Mouse (Mus musculus): ENCODE results near the gene Olfr115. TPM values are rescaled to one million over a fixed set of nuclear protein-coding genes. Genes with fewer than 3 reads are reported as not detected.

The Olfr115 gene
- total RNA-seq (2014; fragmentation: Nextera tagmentation) (not detected in 2 replicates), total RNA-seq (2017) (0.44 TPM in 1 of 2 replicates, not detected in the other), polyA plus RNA-seq (2012) (not detected in 2 replicates)

GRCm38 (mm10) chr17:37627009-37627408 is at the start of gene Olfr115, which contains the start of gene Olfr116:
Gene Olfr115 (minus strand): TSS chr17:37627109.
Gene Olfr116 (minus strand): TSS chr17:37627199.
- ATAC-seq (ENCODE audit: extremely low read depth, insufficient number of reproducible peaks, low FRiP score, poor library complexity, severe bottlenecking) (no peak), DNase-seq (ENCODE audit: low spot score) (no peak)
- Histone ChIP-seq H3K27me3 (ENCODE audit: insufficient read depth, low read length) (no peaks in the 10 kb centered on the region), H3K4me3 (ENCODE audit: low read depth, low read length) (no peak within 1 kb of the TSS), H3K4me1 (ENCODE audit: insufficient read depth, low read depth, low read length) (no peaks in the 10 kb centered on the region), H3K36me3 (replicated peaks) (no peaks in the 10 kb centered on the region), H3K9me3 (replicated peaks) (peaks cover 4% of the 10 kb centered on the region)
- no peak for TF ChIP-seq GATA1 (IDR thresholded peaks at IDR 0.05; ENCODE audit: borderline replicate concordance, low read length)
- TF ChIP-seq CTCF (IDR thresholded peaks at IDR 0.05; ENCODE audit: low read depth, low read length), result no peak
- no peak for TF ChIP-seq POLR2AphosphoS5 (IDR thresholded peaks at IDR 0.05; ENCODE audit: insufficient replicate concordance, low read depth, low read length)
- no peak for TF ChIP-seq TAL1 (conservative IDR thresholded peaks at IDR 0.05; ENCODE audit: low read depth, low read length)
- TF ChIP-seq GATA2 (IDR thresholded peaks at IDR 0.05; ENCODE audit: borderline replicate concordance, low read depth, low read length), result no peak

- TF ChIP-seq GATA1 (IDR thresholded peaks at IDR 0.05; ENCODE audit: borderline replicate concordance, low read length), result no peak
- TF ChIP-seq POLR2AphosphoS5 (IDR thresholded peaks at IDR 0.05; ENCODE audit: insufficient replicate concordance, low read depth, low read length), result no peak
- TF ChIP-seq TAL1 (conservative IDR thresholded peaks at IDR 0.05; ENCODE audit: low read depth, low read length), result no peak
- no peak for TF ChIP-seq CTCF (IDR thresholded peaks at IDR 0.05; ENCODE audit: low read depth, low read length)
- no peak for TF ChIP-seq GATA2 (IDR thresholded peaks at IDR 0.05; ENCODE audit: borderline replicate concordance, low read depth, low read length)
- Histone ChIP-seq H3K4me3 (ENCODE audit: low read depth, low read length) (no peak within 1 kb of the TSS), H3K9me3 (replicated peaks) (no peaks in the 10 kb centered on the region), H3K4me1 (ENCODE audit: insufficient read depth, low read depth, low read length) (no peaks in the 10 kb centered on the region), H3K36me3 (replicated peaks) (no peaks in the 10 kb centered on the region), H3K27me3 (ENCODE audit: insufficient read depth, low read length) (no peaks in the 10 kb centered on the region)
- no peak for DNase-seq (ENCODE audit: low spot score)
- no peak for ATAC-seq (ENCODE audit: extremely low read depth, insufficient number of reproducible peaks, low FRiP score, poor library complexity, severe bottlenecking)
Observed at GRCm38 (mm10) chr17:37666688-37667087, 39.8 kb upstream of the Olfr115 start, which contains the start of gene Olfr118. Gene Olfr118 (plus strand): TSS chr17:37666988.

- H3K36me3 ChIP-seq (replicated peaks), result no peaks in the 10 kb centered on the region
- H3K27me3 ChIP-seq (ENCODE audit: insufficient read depth, low read length), result no peaks in the 10 kb centered on the region
- DNase-seq (ENCODE audit: low spot score) (no peak), ATAC-seq (ENCODE audit: extremely low read depth, insufficient number of reproducible peaks, low FRiP score, poor library complexity, severe bottlenecking) (no peak)
- no peaks in the 10 kb centered on the region for H3K9me3 ChIP-seq (replicated peaks)
- H3K4me3 ChIP-seq (ENCODE audit: low read depth, low read length), result no peak within 1 kb of the TSS
- H3K4me1 ChIP-seq (ENCODE audit: insufficient read depth, low read depth, low read length), result no peaks in the 10 kb centered on the region
- TF ChIP-seq POLR2AphosphoS5 (IDR thresholded peaks at IDR 0.05; ENCODE audit: insufficient replicate concordance, low read depth, low read length) (no peak), TAL1 (conservative IDR thresholded peaks at IDR 0.05; ENCODE audit: low read depth, low read length) (no peak), CTCF (IDR thresholded peaks at IDR 0.05; ENCODE audit: low read depth, low read length) (no peak), GATA2 (IDR thresholded peaks at IDR 0.05; ENCODE audit: borderline replicate concordance, low read depth, low read length) (no peak), GATA1 (IDR thresholded peaks at IDR 0.05; ENCODE audit: borderline replicate concordance, low read length) (no peak)
Observed at GRCm38 (mm10) chr17:37663682-37664081, 36.8 kb upstream of the Olfr115 start, which contains the start of gene Olfr117. Gene Olfr117 (minus strand): TSS chr17:37663782.

GRCm38 (mm10) chr17:37592643-37593042 is 34.3 kb downstream of the Olfr115 start, which contains the start of gene Olfr114:
Gene Olfr114 (minus strand): TSS chr17:37592743.
- H3K9me3 ChIP-seq (replicated peaks), result no peaks in the 10 kb centered on the region
- H3K27me3 ChIP-seq (ENCODE audit: insufficient read depth, low read length), result no peaks in the 10 kb centered on the region
- H3K4me3 ChIP-seq (ENCODE audit: low read depth, low read length), result no peak within 1 kb of the TSS
- ATAC-seq (ENCODE audit: extremely low read depth, insufficient number of reproducible peaks, low FRiP score, poor library complexity, severe bottlenecking), result no peak
- no peak for DNase-seq (ENCODE audit: low spot score)
- TF ChIP-seq GATA1 (IDR thresholded peaks at IDR 0.05; ENCODE audit: borderline replicate concordance, low read length) (no peak), POLR2AphosphoS5 (IDR thresholded peaks at IDR 0.05; ENCODE audit: insufficient replicate concordance, low read depth, low read length) (no peak), CTCF (IDR thresholded peaks at IDR 0.05; ENCODE audit: low read depth, low read length) (no peak), GATA2 (IDR thresholded peaks at IDR 0.05; ENCODE audit: borderline replicate concordance, low read depth, low read length) (no peak), TAL1 (conservative IDR thresholded peaks at IDR 0.05; ENCODE audit: low read depth, low read length) (no peak)
- H3K4me1 ChIP-seq (ENCODE audit: insufficient read depth, low read depth, low read length), result no peaks in the 10 kb centered on the region
- no peaks in the 10 kb centered on the region for H3K36me3 ChIP-seq (replicated peaks)

- no peak for DNase-seq (ENCODE audit: low spot score)
- TF ChIP-seq GATA2 (IDR thresholded peaks at IDR 0.05; ENCODE audit: borderline replicate concordance, low read depth, low read length) (no peak), CTCF (IDR thresholded peaks at IDR 0.05; ENCODE audit: low read depth, low read length) (no peak), TAL1 (conservative IDR thresholded peaks at IDR 0.05; ENCODE audit: low read depth, low read length) (no peak), POLR2AphosphoS5 (IDR thresholded peaks at IDR 0.05; ENCODE audit: insufficient replicate concordance, low read depth, low read length) (no peak), GATA1 (IDR thresholded peaks at IDR 0.05; ENCODE audit: borderline replicate concordance, low read length) (no peak)
- H3K4me1 ChIP-seq (ENCODE audit: insufficient read depth, low read depth, low read length), result no peaks in the 10 kb centered on the region
- no peaks in the 10 kb centered on the region for H3K27me3 ChIP-seq (ENCODE audit: insufficient read depth, low read length)
- H3K4me3 ChIP-seq (ENCODE audit: low read depth, low read length), result no peak within 1 kb of the TSS
- no peaks in the 10 kb centered on the region for H3K9me3 ChIP-seq (replicated peaks)
- no peak for ATAC-seq (ENCODE audit: extremely low read depth, insufficient number of reproducible peaks, low FRiP score, poor library complexity, severe bottlenecking)
- H3K36me3 ChIP-seq (replicated peaks), result no peaks in the 10 kb centered on the region
Observed at GRCm38 (mm10) chr17:37577563-37577962, 49.3 kb downstream of the Olfr115 start, which contains the start of gene Olfr113. Gene Olfr113 (minus strand): TSS chr17:37577663.

- 0 out of 2 replicates have a peak, but pooled peaks cover 2% of the 10 kb centered on the region for H3K9me3 ChIP-seq (replicated peaks)
- H3K4me1 ChIP-seq (ENCODE audit: insufficient read depth, low read depth, low read length), result no peaks in the 10 kb centered on the region
- DNase-seq (ENCODE audit: low spot score) (no peak), ATAC-seq (ENCODE audit: extremely low read depth, insufficient number of reproducible peaks, low FRiP score, poor library complexity, severe bottlenecking) (no peak)
- H3K4me3 ChIP-seq (ENCODE audit: low read depth, low read length), result no peak within 1 kb of the TSS
- H3K27me3 ChIP-seq (ENCODE audit: insufficient read depth, low read length), result no peaks in the 10 kb centered on the region
- no peak for TF ChIP-seq POLR2AphosphoS5 (IDR thresholded peaks at IDR 0.05; ENCODE audit: insufficient replicate concordance, low read depth, low read length)
- TF ChIP-seq CTCF (IDR thresholded peaks at IDR 0.05; ENCODE audit: low read depth, low read length), result no peak
- TF ChIP-seq TAL1 (conservative IDR thresholded peaks at IDR 0.05; ENCODE audit: low read depth, low read length), result no peak
- TF ChIP-seq GATA1 (IDR thresholded peaks at IDR 0.05; ENCODE audit: borderline replicate concordance, low read length), result no peak
- no peak for TF ChIP-seq GATA2 (IDR thresholded peaks at IDR 0.05; ENCODE audit: borderline replicate concordance, low read depth, low read length)
- no peaks in the 10 kb centered on the region for H3K36me3 ChIP-seq (replicated peaks)
Observed at GRCm38 (mm10) chr17:37569351-37569750, 57.6 kb downstream of the Olfr115 start, which contains the start of gene Olfr112. Gene Olfr112 (minus strand): TSS chr17:37569451.

Other genes with a start within 250 kb of the Olfr115 start
Only the 20 nearest of the 22 such genes appear.
- gene Olfr107, start 227.9 kb downstream of the Olfr115 start, total RNA-seq (2014; fragmentation: Nextera tagmentation), result not detected in 2 replicates
- 0.06 and 0.16 TPM in 2 replicates for gene Olfr107, start 227.9 kb downstream of the Olfr115 start, total RNA-seq (2017)
- gene Olfr107, start 227.9 kb downstream of the Olfr115 start, polyA plus RNA-seq (2012), result not detected in 2 replicates
- gene Olfr108, start 181.6 kb downstream of the Olfr115 start, total RNA-seq (2014; fragmentation: Nextera tagmentation), result not detected in 2 replicates
- gene Olfr108, start 181.6 kb downstream of the Olfr115 start, total RNA-seq (2017), result 0.11 TPM in 1 of 2 replicates, not detected in the other
- gene Olfr108, start 181.6 kb downstream of the Olfr115 start, polyA plus RNA-seq (2012), result not detected in 2 replicates
- gene Olfr109, start 168.2 kb downstream of the Olfr115 start, total RNA-seq (2014; fragmentation: Nextera tagmentation), result not detected in 2 replicates
- gene Olfr109, start 168.2 kb downstream of the Olfr115 start, total RNA-seq (2017), result 0.05 and 0.06 TPM in 2 replicates
- not detected in 2 replicates for gene Olfr109, start 168.2 kb downstream of the Olfr115 start, polyA plus RNA-seq (2012)
- gene H2-M2, start 143.6 kb downstream of the Olfr115 start, total RNA-seq (2014; fragmentation: Nextera tagmentation), result not detected in 2 replicates
- gene H2-M2, start 143.6 kb downstream of the Olfr115 start, total RNA-seq (2017), result not detected in 2 replicates
- gene H2-M2, start 143.6 kb downstream of the Olfr115 start, polyA plus RNA-seq (2012), result not detected in 2 replicates
- gene Olfr110, start 134.6 kb downstream of the Olfr115 start, total RNA-seq (2014; fragmentation: Nextera tagmentation), result not detected in 2 replicates
- not detected in 2 replicates for gene Olfr110, start 134.6 kb downstream of the Olfr115 start, total RNA-seq (2017)
- gene Olfr110, start 134.6 kb downstream of the Olfr115 start, polyA plus RNA-seq (2012), result not detected in 2 replicates
- not detected in 2 replicates for gene Olfr111, start 119.1 kb downstream of the Olfr115 start, total RNA-seq (2014; fragmentation: Nextera tagmentation)
- 0.12 TPM in 1 of 2 replicates, not detected in the other for gene Olfr111, start 119.1 kb downstream of the Olfr115 start, total RNA-seq (2017)
- gene Olfr111, start 119.1 kb downstream of the Olfr115 start, polyA plus RNA-seq (2012), result not detected in 2 replicates
- not detected in 2 replicates for gene Olfr112, start 57.7 kb downstream of the Olfr115 start, total RNA-seq (2014; fragmentation: Nextera tagmentation)
- gene Olfr112, start 57.7 kb downstream of the Olfr115 start, total RNA-seq (2017), result 0.05 and 0.12 TPM in 2 replicates
- gene Olfr112, start 57.7 kb downstream of the Olfr115 start, polyA plus RNA-seq (2012), result not detected in 2 replicates
- gene Olfr113, start 49.4 kb downstream of the Olfr115 start, total RNA-seq (2014; fragmentation: Nextera tagmentation), result not detected in 2 replicates
- 0.22 TPM in 1 of 2 replicates, not detected in the other for gene Olfr113, start 49.4 kb downstream of the Olfr115 start, total RNA-seq (2017)
- not detected in 2 replicates for gene Olfr113, start 49.4 kb downstream of the Olfr115 start, polyA plus RNA-seq (2012)
- gene Olfr114, start 34.4 kb downstream of the Olfr115 start, total RNA-seq (2014; fragmentation: Nextera tagmentation), result not detected in 2 replicates
- not detected in 2 replicates for gene Olfr114, start 34.4 kb downstream of the Olfr115 start, total RNA-seq (2017)
- not detected in 2 replicates for gene Olfr114, start 34.4 kb downstream of the Olfr115 start, polyA plus RNA-seq (2012)
- not detected in 2 replicates for gene Olfr116, start 90 bp upstream of the Olfr115 start, total RNA-seq (2014; fragmentation: Nextera tagmentation)
- gene Olfr116, start 90 bp upstream of the Olfr115 start, total RNA-seq (2017), result 0.05 TPM in 1 of 2 replicates, not detected in the other
- gene Olfr116, start 90 bp upstream of the Olfr115 start, polyA plus RNA-seq (2012), result not detected in 2 replicates
- not detected in 2 replicates for gene Olfr117, start 36.7 kb upstream of the Olfr115 start, total RNA-seq (2014; fragmentation: Nextera tagmentation)
- 0.05 TPM in 1 of 2 replicates, not detected in the other for gene Olfr117, start 36.7 kb upstream of the Olfr115 start, total RNA-seq (2017)
- not detected in 2 replicates for gene Olfr117, start 36.7 kb upstream of the Olfr115 start, polyA plus RNA-seq (2012)
- gene Olfr118, start 39.9 kb upstream of the Olfr115 start, total RNA-seq (2014; fragmentation: Nextera tagmentation), result not detected in 2 replicates
- gene Olfr118, start 39.9 kb upstream of the Olfr115 start, total RNA-seq (2017), result 0.05 TPM in 1 of 2 replicates, not detected in the other
- gene Olfr118, start 39.9 kb upstream of the Olfr115 start, polyA plus RNA-seq (2012), result not detected in 2 replicates
- not detected in 2 replicates for gene Olfr119, start 69.5 kb upstream of the Olfr115 start, total RNA-seq (2014; fragmentation: Nextera tagmentation)
- 0.17 TPM in 1 of 2 replicates, not detected in the other for gene Olfr119, start 69.5 kb upstream of the Olfr115 start, total RNA-seq (2017)
- gene Olfr119, start 69.5 kb upstream of the Olfr115 start, polyA plus RNA-seq (2012), result not detected in 2 replicates
- gene Olfr120, start 94.7 kb upstream of the Olfr115 start, total RNA-seq (2014; fragmentation: Nextera tagmentation), result not detected in 2 replicates
- 0.11 TPM in 1 of 2 replicates, not detected in the other for gene Olfr120, start 94.7 kb upstream of the Olfr115 start, total RNA-seq (2017)
- gene Olfr120, start 94.7 kb upstream of the Olfr115 start, polyA plus RNA-seq (2012), result not detected in 2 replicates
- gene Olfr121, start 121.7 kb upstream of the Olfr115 start, total RNA-seq (2014; fragmentation: Nextera tagmentation), result not detected in 2 replicates
- not detected in 2 replicates for gene Olfr121, start 121.7 kb upstream of the Olfr115 start, total RNA-seq (2017)
- not detected in 2 replicates for gene Olfr121, start 121.7 kb upstream of the Olfr115 start, polyA plus RNA-seq (2012)
- not detected in 2 replicates for gene Olfr122, start 141.5 kb upstream of the Olfr115 start, total RNA-seq (2014; fragmentation: Nextera tagmentation)
- gene Olfr122, start 141.5 kb upstream of the Olfr115 start, total RNA-seq (2017), result not detected in 2 replicates
- not detected in 2 replicates for gene Olfr122, start 141.5 kb upstream of the Olfr115 start, polyA plus RNA-seq (2012)
- not detected in 2 replicates for gene Olfr123, start 166.4 kb upstream of the Olfr115 start, total RNA-seq (2014; fragmentation: Nextera tagmentation)
- gene Olfr123, start 166.4 kb upstream of the Olfr115 start, total RNA-seq (2017), result 0.11 TPM in 1 of 2 replicates, not detected in the other
- not detected in 2 replicates for gene Olfr123, start 166.4 kb upstream of the Olfr115 start, polyA plus RNA-seq (2012)
- gene Olfr124, start 172.8 kb upstream of the Olfr115 start, total RNA-seq (2014; fragmentation: Nextera tagmentation), result not detected in 2 replicates
- gene Olfr124, start 172.8 kb upstream of the Olfr115 start, total RNA-seq (2017), result 0.27 TPM in 1 of 2 replicates, not detected in the other
- not detected in 2 replicates for gene Olfr124, start 172.8 kb upstream of the Olfr115 start, polyA plus RNA-seq (2012)
- not detected in 2 replicates for gene Olfr125, start 205.8 kb upstream of the Olfr115 start, total RNA-seq (2014; fragmentation: Nextera tagmentation)
- gene Olfr125, start 205.8 kb upstream of the Olfr115 start, total RNA-seq (2017), result not detected in 2 replicates
- not detected in 2 replicates for gene Olfr125, start 205.8 kb upstream of the Olfr115 start, polyA plus RNA-seq (2012)
- not detected in 2 replicates for gene Olfr126, start 220.4 kb upstream of the Olfr115 start, total RNA-seq (2014; fragmentation: Nextera tagmentation)
- 0.11 TPM in 1 of 2 replicates, not detected in the other for gene Olfr126, start 220.4 kb upstream of the Olfr115 start, total RNA-seq (2017)
- gene Olfr126, start 220.4 kb upstream of the Olfr115 start, polyA plus RNA-seq (2012), result not detected in 2 replicates

All from G1E (cell line).